Mouse (Mus musculus): Measurements from ENCODE around the gene Thop1. TPM values are rescaled to one million over a fixed set of nuclear protein-coding genes. Genes with fewer than 3 reads are reported as not detected.

Thop1 gene
- total RNA-seq (2023): 8.4 TPM

GRCm38 (mm10) chr10:81069836-81070235 lies at the start of gene Thop1:
Thop1 (plus strand) TSS chr10:81070035.

GRCm38 (mm10) chr10:81025639-81026275 lies 44.1 kb upstream of the Thop1 start, which contains the start of gene Diras1:
Diras1 (minus strand) TSS chr10:81025662.

GRCm38 (mm10) chr10:81036988-81037580 lies 32.8 kb upstream of the Thop1 start, which contains the start of gene Slc39a3:
Slc39a3 (minus strand) TSS chr10:81037426.

GRCm38 (mm10) chr10:81059603-81060543 lies 10.0 kb upstream of the Thop1 start, which contains the start of gene Sgta:
Sgta (minus strand) TSS chr10:81060181.

GRCm38 (mm10) chr10:81105565-81106112 lies 35.8 kb downstream of the Thop1 start, which contains the start of gene Map2k2:
Map2k2 (plus strand) TSS chr10:81105915.

Other genes starting within 250 kb of the Thop1 start
- gene Oaz1, start 243.4 kb upstream of the Thop1 start, total RNA-seq (2023): 576 TPM
- gene Lingo3, start 226.0 kb upstream of the Thop1 start, total RNA-seq (2023): not detected
- 43.9 TPM for gene Lsm7, start 214.8 kb upstream of the Thop1 start, total RNA-seq (2023)
- gene Sppl2b, start 214.8 kb upstream of the Thop1 start, total RNA-seq (2023): 13.7 TPM
- not detected for gene Tmprss9, start 198.2 kb upstream of the Thop1 start, total RNA-seq (2023)
- gene Timm13, start 169.1 kb upstream of the Thop1 start, total RNA-seq (2023): 55.9 TPM
- 8.5 TPM for gene Lmnb2, start 151.8 kb upstream of the Thop1 start, total RNA-seq (2023)
- 20.5 TPM for gene Gadd45b, start 140.0 kb upstream of the Thop1 start, total RNA-seq (2023)
- not detected for gene Gng7, start 55.1 kb upstream of the Thop1 start, total RNA-seq (2023)
- not detected for gene Diras1, start 44.4 kb upstream of the Thop1 start, total RNA-seq (2023)
- gene Slc39a3, start 32.6 kb upstream of the Thop1 start, total RNA-seq (2023): 14.2 TPM
- gene Sgta, start 9.9 kb upstream of the Thop1 start, total RNA-seq (2023): 50.4 TPM
- not detected for gene Creb3l3, start 28.8 kb downstream of the Thop1 start, total RNA-seq (2023)
- gene Map2k2, start 35.9 kb downstream of the Thop1 start, total RNA-seq (2023): 126 TPM
- gene Zbtb7a, start 65.2 kb downstream of the Thop1 start, total RNA-seq (2023): 49.1 TPM
- 35.3 TPM for gene Pias4, start 97.9 kb downstream of the Thop1 start, total RNA-seq (2023)
- 2,404 TPM for gene Eef2, start 106.6 kb downstream of the Thop1 start, total RNA-seq (2023)
- 57.0 TPM for gene Dapk3, start 113.0 kb downstream of the Thop1 start, total RNA-seq (2023)
- gene 4930442H23Rik, start 113.8 kb downstream of the Thop1 start, total RNA-seq (2023): not detected
- gene Nmrk2, start 132.0 kb downstream of the Thop1 start, total RNA-seq (2023): not detected
- 0.85 TPM for gene Atcay, start 160.8 kb downstream of the Thop1 start, total RNA-seq (2023)
- gene Zfr2, start 163.1 kb downstream of the Thop1 start, total RNA-seq (2023): 10.6 TPM
- 16.6 TPM for gene Matk, start 182.9 kb downstream of the Thop1 start, total RNA-seq (2023)
- 110 TPM for gene Mrpl54, start 196.9 kb downstream of the Thop1 start, total RNA-seq (2023)
- gene Apba3, start 196.9 kb downstream of the Thop1 start, total RNA-seq (2023): 31.3 TPM
- 4.2 TPM for gene Tjp3, start 221.5 kb downstream of the Thop1 start, total RNA-seq (2023)
- 110 TPM for gene Pip5k1c, start 222.9 kb downstream of the Thop1 start, total RNA-seq (2023)

Data from CD4-positive naive resting alpha-beta T cell, adult 76 days (primary cell).